Mouse (Mus musculus): ENCODE data around the gene Slc2a1. TPM values are rescaled to one million over a fixed set of nuclear protein-coding genes. Genes with fewer than 3 reads are reported as not detected.

Slc2a1 gene
- total RNA-seq, 1 experiment = 526 TPM

GRCm38 (mm10) chr4:119093890-119094289, 14.6 kb upstream of the Slc2a1 start:
- Histone ChIP-seq H3K9me3 (ENCODE audit: control insufficient read depth, insufficient read depth, low read depth, low read length) (no peaks in the 10 kb centered on the region), H3K4me3 (ENCODE audit: insufficient read depth in 1 of 2, low read depth in 1 of 2, low read length in 2 of 2, poor library complexity in 1 of 2, severe bottlenecking in 1 of 2) (no peak overlapping the region), H3K9ac (ENCODE audit: insufficient read depth, low read depth, low read length, poor library complexity, severe bottlenecking) (no peak overlapping the region), H3K4me1 (ENCODE audit: control insufficient read depth in 2 of 2, insufficient read depth in 2 of 2, low read length in 2 of 2, poor library complexity in 1 of 2) (peaks cover 4 to 21% of the 10 kb centered on the region in 2 experiments; a peak in 2 of 4 replicates), H3K27ac (ENCODE audit: insufficient read depth, low read depth, low read length, poor library complexity, severe bottlenecking) (no peak overlapping the region), H3K36me3 (ENCODE audit: control insufficient read depth, insufficient read depth, low read length, poor library complexity, severe bottlenecking) (no peaks in the 10 kb centered on the region)
- no peak for TF ChIP-seq HCFC1 (IDR thresholded peaks at IDR 0.05; ENCODE audit: borderline replicate concordance, insufficient read depth, low read length)
- TF ChIP-seq MAFK (IDR thresholded peaks at IDR 0.05; ENCODE audit: insufficient read depth, low read depth, low read length) = no peak
- no peak for TF ChIP-seq CHD2 (IDR thresholded peaks at IDR 0.05; ENCODE audit: low read depth, low read length)
- no peak for TF ChIP-seq ZNF384 (IDR thresholded peaks at IDR 0.05; ENCODE audit: low read depth, low read length)
- no peak for TF ChIP-seq ZC3H11A (IDR thresholded peaks at IDR 0.05; ENCODE audit: borderline replicate concordance, low read depth, low read length)
- no peak for DNase-seq (ENCODE audit: low read depth, low spot score)
- in situ Hi-C loops (cut with MboI; ENCODE audit: low sequenced_read_pairs in 2 of 2, unreplicated experiment in 2 of 2) = no loop called here

GRCm38 (mm10) chr4:119094987-119095386, 13.5 kb upstream of the Slc2a1 start:
- no peak overlapping the region for H3K4me3 ChIP-seq (ENCODE audit: insufficient read depth in 1 of 2, low read depth in 1 of 2, low read length in 2 of 2, poor library complexity in 1 of 2, severe bottlenecking in 1 of 2)
- no peaks in the 10 kb centered on the region for H3K36me3 ChIP-seq (ENCODE audit: control insufficient read depth, insufficient read depth, low read length, poor library complexity, severe bottlenecking)
- TF ChIP-seq MAFK (IDR thresholded peaks at IDR 0.05; ENCODE audit: insufficient read depth, low read depth, low read length) = no peak
- no peak for TF ChIP-seq CHD2 (IDR thresholded peaks at IDR 0.05; ENCODE audit: low read depth, low read length)
- no peak for TF ChIP-seq ZC3H11A (IDR thresholded peaks at IDR 0.05; ENCODE audit: borderline replicate concordance, low read depth, low read length)
- TF ChIP-seq HCFC1 (IDR thresholded peaks at IDR 0.05; ENCODE audit: borderline replicate concordance, insufficient read depth, low read length) = no peak
- TF ChIP-seq ZNF384 (IDR thresholded peaks at IDR 0.05; ENCODE audit: low read depth, low read length) = no peak
- H3K9me3 ChIP-seq (ENCODE audit: control insufficient read depth, insufficient read depth, low read depth, low read length) = no peaks in the 10 kb centered on the region
- H3K27ac ChIP-seq (ENCODE audit: insufficient read depth, low read depth, low read length, poor library complexity, severe bottlenecking) = no peak overlapping the region
- H3K9ac ChIP-seq (ENCODE audit: insufficient read depth, low read depth, low read length, poor library complexity, severe bottlenecking) = no peak overlapping the region
- DNase-seq (ENCODE audit: low read depth, low spot score) = no peak
- H3K4me1 ChIP-seq (ENCODE audit: control insufficient read depth in 2 of 2, insufficient read depth in 2 of 2, low read length in 2 of 2, poor library complexity in 1 of 2) = peaks cover 4 to 18% of the 10 kb centered on the region in 2 experiments; a peak in 2 of 4 replicates
- in situ Hi-C loops (cut with MboI; ENCODE audit: low sequenced_read_pairs in 2 of 2, unreplicated experiment in 2 of 2) = no loop called here

- Histone ChIP-seq H3K36me3 (ENCODE audit: control insufficient read depth, insufficient read depth, low read length, poor library complexity, severe bottlenecking) (no peaks in the 10 kb centered on the region), H3K4me3 (ENCODE audit: insufficient read depth in 1 of 2, low read depth in 1 of 2, low read length in 2 of 2, poor library complexity in 1 of 2, severe bottlenecking in 1 of 2) (no peak overlapping the region), H3K9ac (ENCODE audit: insufficient read depth, low read depth, low read length, poor library complexity, severe bottlenecking) (no peak overlapping the region), H3K27ac (ENCODE audit: insufficient read depth, low read depth, low read length, poor library complexity, severe bottlenecking) (no peak overlapping the region), H3K9me3 (ENCODE audit: control insufficient read depth, insufficient read depth, low read depth, low read length) (no peaks in the 10 kb centered on the region), H3K4me1 (ENCODE audit: control insufficient read depth in 2 of 2, insufficient read depth in 2 of 2, low read length in 2 of 2, poor library complexity in 1 of 2) (peaks cover 4 to 18% of the 10 kb centered on the region in 2 experiments; a peak in 2 of 4 replicates)
- in situ Hi-C loops (cut with MboI; ENCODE audit: low sequenced_read_pairs in 2 of 2, unreplicated experiment in 2 of 2) = no loop called here
- DNase-seq (ENCODE audit: low read depth, low spot score) = no peak
- TF ChIP-seq HCFC1 (IDR thresholded peaks at IDR 0.05; ENCODE audit: borderline replicate concordance, insufficient read depth, low read length) = no peak
- no peak for TF ChIP-seq ZC3H11A (IDR thresholded peaks at IDR 0.05; ENCODE audit: borderline replicate concordance, low read depth, low read length)
Measured at GRCm38 (mm10) chr4:119096401-119096800, 12.1 kb upstream of the Slc2a1 start.

- H3K36me3 ChIP-seq (ENCODE audit: control insufficient read depth, insufficient read depth, low read length, poor library complexity, severe bottlenecking) = no peaks in the 10 kb centered on the region
- no peak for DNase-seq (ENCODE audit: low read depth, low spot score)
- H3K27ac ChIP-seq (ENCODE audit: insufficient read depth, low read depth, low read length, poor library complexity, severe bottlenecking) = no peak overlapping the region
- peaks cover 4 to 18% of the 10 kb centered on the region in 2 experiments; a peak in 2 of 4 replicates for H3K4me1 ChIP-seq (ENCODE audit: control insufficient read depth in 2 of 2, insufficient read depth in 2 of 2, low read length in 2 of 2, poor library complexity in 1 of 2)
- H3K9me3 ChIP-seq (ENCODE audit: control insufficient read depth, insufficient read depth, low read depth, low read length) = no peaks in the 10 kb centered on the region
- in situ Hi-C loops (cut with MboI; ENCODE audit: low sequenced_read_pairs in 2 of 2, unreplicated experiment in 2 of 2) = no loop called here
- H3K9ac ChIP-seq (ENCODE audit: insufficient read depth, low read depth, low read length, poor library complexity, severe bottlenecking) = no peak overlapping the region
- H3K4me3 ChIP-seq (ENCODE audit: insufficient read depth in 1 of 2, low read depth in 1 of 2, low read length in 2 of 2, poor library complexity in 1 of 2, severe bottlenecking in 1 of 2) = no peak overlapping the region
- TF ChIP-seq ZC3H11A (IDR thresholded peaks at IDR 0.05; ENCODE audit: borderline replicate concordance, low read depth, low read length) (no peak), MAFK (IDR thresholded peaks at IDR 0.05; ENCODE audit: insufficient read depth, low read depth, low read length) (no peak), ZNF384 (IDR thresholded peaks at IDR 0.05; ENCODE audit: low read depth, low read length) (no peak), HCFC1 (IDR thresholded peaks at IDR 0.05; ENCODE audit: borderline replicate concordance, insufficient read depth, low read length) (no peak), CHD2 (IDR thresholded peaks at IDR 0.05; ENCODE audit: low read depth, low read length) (no peak)
Measured at GRCm38 (mm10) chr4:119097421-119097820, 11.1 kb upstream of the Slc2a1 start.
